Mouse (Mus musculus) embryo, embryonic 10 days (tissue): ENCODE data around the gene Atp6v1g1.

Experiments
- DNase-seq: peaks from one replicate; pipeline ENCODE4 v3.0.0-alpha.2; 2015; ENCODE audit warnings: low spot score

Gene Atp6v1g1

GRCm38 (mm10) chr4:63546441-63547055 lies 2.0 kb downstream of the Atp6v1g1 start:
- no peak for DNase-seq

- no peak for DNase-seq
Observed at GRCm38 (mm10) chr4:63547799-63548198, 3.2 kb downstream of the Atp6v1g1 start.

GRCm38 (mm10) chr4:63548491-63548890 lies 3.9 kb downstream of the Atp6v1g1 start:
- DNase-seq: no peak

DNA sequence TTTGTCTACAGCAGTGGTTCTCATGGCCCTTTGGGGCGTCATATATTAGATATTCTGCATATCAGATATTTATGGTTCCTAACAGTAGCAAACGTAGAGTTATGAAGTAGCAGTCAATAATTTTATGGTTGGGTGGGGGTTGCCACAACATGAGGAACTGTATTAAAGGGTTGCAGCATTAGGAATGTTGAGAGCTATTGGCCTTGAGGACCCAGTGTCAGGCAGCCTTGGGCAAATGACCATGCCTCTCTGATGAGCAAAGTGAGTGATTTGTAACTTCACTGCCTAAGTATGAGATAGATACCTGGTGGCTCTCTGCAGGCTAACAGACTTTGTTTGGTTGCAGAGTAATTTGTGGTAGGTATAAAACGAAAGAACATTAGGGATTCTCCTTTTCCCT lies 6.3 kb downstream of the Atp6v1g1 start:
- DNase-seq: no peak

GRCm38 (mm10) chr4:63552865-63553264 lies 8.3 kb downstream of the Atp6v1g1 start:
- no peak for DNase-seq

GRCm38 (mm10) chr4:63553789-63554576 lies 9.4 kb downstream of the Atp6v1g1 start:
- DNase-seq: peak; percentile 66

DNA sequence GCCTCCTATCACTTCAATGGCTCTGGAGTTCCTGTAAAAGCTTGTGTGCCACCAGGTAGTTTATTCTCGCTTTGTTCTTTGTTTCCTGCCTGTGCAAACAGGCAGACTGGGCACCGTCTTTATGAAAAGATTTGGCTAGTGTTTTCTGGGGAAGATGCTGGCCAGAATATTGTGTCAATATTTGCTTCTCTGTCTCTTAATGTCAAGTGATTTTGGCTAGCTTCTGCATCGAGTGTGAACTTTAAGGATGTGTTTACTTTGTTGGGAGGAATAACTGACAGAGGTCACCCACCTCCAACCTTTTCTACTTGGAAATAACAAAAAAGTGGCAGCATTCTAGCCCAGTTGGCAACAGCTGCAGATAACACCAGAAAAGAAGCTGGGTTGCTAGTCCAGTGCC lies 10.0 kb downstream of the Atp6v1g1 start:
- DNase-seq: no peak

- no peak for DNase-seq
Observed at GRCm38 (mm10) chr4:63555111-63555510, 10.5 kb downstream of the Atp6v1g1 start.

DNA sequence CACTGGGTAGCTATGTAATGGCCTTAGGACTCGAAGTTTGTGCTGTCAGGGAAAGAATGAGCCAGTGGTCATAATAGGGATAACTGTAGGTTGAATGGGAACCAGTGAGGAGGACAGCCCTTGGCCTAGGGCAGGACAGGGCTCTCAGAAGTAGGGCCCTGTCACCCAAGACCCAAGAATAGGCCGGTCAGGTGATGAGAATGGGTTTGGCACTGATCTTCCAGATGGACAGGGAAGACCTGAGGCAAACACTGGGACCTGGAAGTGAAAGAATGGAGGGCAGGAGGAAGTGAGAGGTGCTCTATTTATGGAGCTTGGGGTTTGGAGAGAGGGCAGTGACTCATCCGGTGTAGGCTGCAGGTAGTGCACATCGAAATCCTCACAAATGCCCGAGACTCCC lies 12.1 kb downstream of the Atp6v1g1 start:
- no peak for DNase-seq

DNA sequence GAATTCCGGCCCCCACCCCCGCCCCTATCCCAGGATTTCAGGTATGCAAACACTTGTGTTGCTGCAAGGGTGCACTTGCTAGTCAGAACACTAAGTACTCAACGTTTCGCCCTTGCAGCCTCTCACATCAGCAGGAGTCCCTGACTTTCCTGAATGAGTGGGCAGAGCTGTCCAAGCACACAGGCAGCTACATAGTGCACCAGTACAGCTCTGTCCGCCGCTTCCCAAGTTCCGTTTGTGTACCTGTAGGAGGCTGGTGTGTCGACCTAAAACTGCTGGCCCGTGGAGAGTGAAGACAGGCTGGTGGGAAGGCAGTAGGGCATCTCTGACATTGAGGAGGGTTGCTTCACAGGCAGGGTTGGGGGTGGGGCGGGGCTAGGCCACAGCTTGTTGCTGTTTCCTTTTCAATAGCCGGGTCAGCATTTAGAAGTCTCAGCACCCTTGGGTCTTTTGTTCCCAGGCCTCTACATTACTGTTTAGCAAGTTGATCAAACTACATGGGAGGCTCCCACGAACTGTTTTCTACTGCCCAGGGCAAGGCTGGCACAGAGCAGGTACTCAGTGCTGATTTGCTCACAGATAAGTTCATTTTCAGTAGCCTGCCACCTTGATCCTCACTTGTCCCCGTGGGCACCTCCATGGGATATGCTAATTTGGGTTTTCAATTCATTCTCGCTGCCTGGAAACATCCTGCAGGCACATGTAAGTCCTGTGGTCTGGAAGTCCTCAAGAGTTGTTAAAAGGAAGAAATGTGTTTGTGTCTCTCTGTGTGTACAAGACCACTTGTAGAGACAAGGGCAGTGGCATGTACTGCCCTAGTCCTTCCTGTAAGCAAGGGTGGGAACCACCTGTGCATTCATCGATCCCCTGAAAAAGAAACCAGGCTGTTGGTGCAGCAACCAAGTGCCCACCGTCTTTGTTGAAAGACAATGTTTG lies 12.8 kb downstream of the Atp6v1g1 start:
- no peak for DNase-seq

DNA sequence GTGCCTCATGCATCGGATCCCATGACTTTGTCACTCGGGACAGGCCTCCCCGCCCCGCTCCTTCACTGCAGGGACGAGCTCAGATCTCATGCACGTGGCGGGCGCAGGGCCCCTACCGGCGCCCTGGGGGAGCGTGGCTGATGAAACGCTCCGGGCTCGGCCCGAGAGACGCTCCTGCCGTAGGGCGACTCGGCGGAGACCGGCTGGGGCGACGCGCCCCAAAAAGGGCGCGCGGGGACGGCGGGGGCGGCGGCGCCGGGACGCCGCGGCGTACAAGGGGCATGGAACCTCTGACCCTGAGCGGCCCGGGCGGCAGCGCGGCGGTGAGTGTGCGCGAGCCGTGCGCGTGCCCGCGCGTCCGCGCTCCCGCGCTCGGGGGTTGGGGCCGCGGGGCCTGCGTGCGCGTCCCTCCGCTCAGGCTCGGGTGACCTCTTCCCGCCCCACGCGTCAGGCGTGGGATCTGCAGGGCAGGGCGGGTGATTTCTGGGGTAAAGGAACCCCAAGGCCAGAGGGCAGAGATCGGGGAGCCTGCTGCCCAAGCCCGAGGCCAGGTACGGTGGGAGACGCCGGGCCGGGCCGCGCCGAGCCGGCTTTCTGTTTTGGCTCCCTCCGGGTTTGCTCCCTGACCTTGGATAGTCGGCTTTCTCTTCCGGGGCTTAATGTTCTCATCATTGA lies 14.0 kb downstream of the Atp6v1g1 start, which contains the start of gene Tmem268:
Tmem268 (plus strand) TSS at position 375 of the 675 bp plus-strand sequence.
- peak; percentile 71 for DNase-seq

- no peak for DNase-seq
Observed at GRCm38 (mm10) chr4:63559127-63559697, 14.6 kb downstream of the Atp6v1g1 start.

DNA sequence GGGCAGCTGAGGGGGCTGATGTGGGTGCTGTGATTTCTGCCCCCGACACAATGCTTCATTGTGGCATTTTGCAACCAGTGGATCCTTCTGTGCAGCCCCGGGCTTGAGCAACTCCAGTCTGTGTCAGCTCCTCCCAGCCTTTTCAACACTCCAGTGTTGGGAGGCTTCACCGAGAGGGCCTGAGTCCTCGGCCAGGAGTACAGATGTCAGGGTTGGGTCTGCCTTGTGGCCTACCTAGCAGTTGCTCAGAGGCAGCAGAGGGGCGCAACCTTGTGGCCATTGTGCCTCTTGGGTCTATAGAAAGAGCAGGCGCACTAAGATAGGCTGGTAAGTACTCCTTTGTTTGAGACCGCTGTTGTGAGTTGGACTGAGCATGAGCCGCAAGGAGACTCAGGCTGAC lies 15.5 kb downstream of the Atp6v1g1 start:
- peak; percentile 45 for DNase-seq

DNA sequence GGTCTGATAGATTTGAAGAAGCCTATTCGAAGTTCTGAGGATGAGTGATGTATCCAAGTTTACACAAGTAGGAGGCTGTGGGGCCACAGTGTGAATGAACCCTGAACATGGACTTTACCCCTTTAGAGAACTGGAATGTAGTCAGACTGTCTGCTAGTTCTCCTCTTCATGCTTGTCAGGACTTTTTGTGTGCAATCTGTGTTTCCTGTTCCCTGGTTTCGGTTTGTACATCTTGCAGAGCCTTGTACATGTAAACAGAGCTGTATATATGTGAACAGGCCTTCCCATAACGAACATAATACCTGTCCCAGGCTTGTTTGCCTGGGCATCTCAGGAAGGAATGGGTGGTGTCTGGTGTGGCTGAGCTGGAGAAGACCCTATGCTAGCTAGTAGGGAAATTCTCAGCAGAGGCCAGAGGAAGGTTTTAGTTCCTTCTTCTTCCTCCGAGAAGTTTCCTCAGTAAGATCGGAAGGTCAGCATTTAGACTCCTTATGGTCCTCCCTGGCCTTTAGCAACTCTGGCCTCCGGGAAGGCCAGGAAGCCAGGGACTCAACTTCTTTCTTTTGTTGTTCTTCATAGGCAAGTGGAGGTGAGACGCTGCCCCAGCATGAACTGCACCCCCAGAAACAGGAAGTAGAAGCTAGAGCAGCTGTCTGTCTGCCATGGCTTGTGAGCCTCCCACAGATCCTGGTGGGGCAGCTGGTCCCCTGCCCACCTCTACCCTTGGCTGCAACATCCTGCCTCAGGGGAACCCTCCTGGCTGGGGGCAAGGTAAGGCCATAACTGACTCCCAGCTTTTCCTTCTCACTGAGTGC lies 17.5 kb downstream of the Atp6v1g1 start:
- no peak for DNase-seq

GRCm38 (mm10) chr4:63562742-63563141 lies 18.2 kb downstream of the Atp6v1g1 start:
- DNase-seq: no peak

- DNase-seq: no peak
Observed at GRCm38 (mm10) chr4:63567712-63568390, 23.3 kb downstream of the Atp6v1g1 start.

DNA sequence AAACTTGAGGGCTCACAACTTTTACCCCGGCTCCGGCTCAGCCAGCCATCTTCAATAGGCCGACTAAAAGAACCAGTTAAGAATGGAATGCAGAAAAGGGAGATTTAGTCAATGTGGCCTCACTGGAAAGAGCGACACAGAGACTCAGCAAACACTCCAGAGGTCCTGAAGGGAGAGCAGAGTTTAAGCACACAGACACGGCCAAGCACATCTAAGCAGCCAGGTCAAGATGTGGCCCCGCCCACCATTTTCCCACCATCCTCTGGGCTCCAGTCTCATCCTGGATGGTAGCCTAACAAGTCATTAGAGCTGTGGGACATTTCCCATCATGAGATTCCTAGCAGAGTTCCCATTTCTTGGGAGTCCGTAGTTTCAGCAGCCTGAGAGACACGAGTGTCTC lies 24.8 kb downstream of the Atp6v1g1 start:
- DNase-seq: no peak

DNA sequence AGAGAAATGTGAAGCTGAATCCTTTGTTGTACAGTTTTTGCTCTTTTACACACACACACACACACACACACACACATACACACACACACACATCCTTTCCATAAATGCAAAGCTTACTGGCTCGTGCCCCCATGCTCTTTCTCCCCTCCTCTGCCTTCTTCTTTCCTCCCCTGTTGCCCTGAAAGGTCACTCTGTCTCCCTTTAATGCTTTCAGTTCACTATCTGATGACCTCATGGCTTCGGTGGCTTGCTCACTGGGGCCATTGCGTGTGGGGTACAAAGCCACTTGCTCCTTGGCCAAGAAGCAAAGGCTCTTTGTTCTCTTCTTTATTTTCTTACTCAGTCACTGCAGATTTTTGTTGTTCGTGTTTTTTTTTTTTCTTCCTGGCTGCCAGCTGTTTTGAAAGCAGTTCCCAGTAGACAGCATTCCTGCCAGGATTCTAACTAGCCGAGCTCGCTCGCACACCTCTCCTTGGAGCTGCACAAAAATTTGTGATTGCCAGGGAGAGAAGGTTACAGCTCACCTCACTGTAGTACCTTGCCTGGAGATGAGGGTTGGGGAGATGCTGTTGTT lies 25.7 kb downstream of the Atp6v1g1 start:
- DNase-seq: peak; percentile 59

GRCm38 (mm10) chr4:63572621-63573020 lies 28.0 kb downstream of the Atp6v1g1 start:
- DNase-seq: no peak

- no peak for DNase-seq
Observed at GRCm38 (mm10) chr4:63579649-63580048, 35.1 kb downstream of the Atp6v1g1 start.
